Mouse (Mus musculus) CH12.LX (cell line): ENCODE results near the gene Olfr767. TPM values are rescaled to one million over a fixed set of nuclear protein-coding genes. Genes with fewer than 3 reads are reported as not detected.
"Not testable (repeated sequence)": the region's sequence is repeated elsewhere in the genome, so short reads cannot be mapped to it uniquely, and the experiment has no call there.

Experiments used
- DNase-seq: peaks from one replicate; pipeline ENCODE4 v3.0.0-alpha.2; 2013; ENCODE audit errors: extremely low read depth
- H3K27ac ChIP-seq: 2 replicates; pipeline ENCODE4 v1.5.1; 2012; ENCODE audit warnings: low read depth, mild to moderate bottlenecking, control low read depth, moderate library complexity; ENCODE audit not compliant: insufficient read depth
- H3K27me3 ChIP-seq: replicated peaks from 2 replicates; pipeline ENCODE3; 2012; ENCODE audit warnings: inconsistent platforms
- H3K36me3 ChIP-seq, 2 experiments: replicated peaks in 1 of 2; 2 replicates each; pipeline versions ENCODE3 to v1.6.1; 2012; ENCODE audit warnings: inconsistent platforms in 1 of 2, low read length in 1 of 2, mild to moderate bottlenecking in 1 of 2, mixed read lengths in 1 of 2, moderate library complexity in 1 of 2; ENCODE audit not compliant: control insufficient read depth in 1 of 2, insufficient read depth in 1 of 2
- H3K4me1 ChIP-seq, 2 experiments: 2 replicates each; pipeline ENCODE4 v1.6.1; 2012; ENCODE audit warnings: inconsistent platforms in 1 of 2, moderate library complexity in 1 of 2; ENCODE audit not compliant: insufficient read depth in 2 of 2, control insufficient read depth in 1 of 2
- H3K4me2 ChIP-seq: 2 replicates; pipeline ENCODE4 v1.6.1; 2012; ENCODE audit warnings: low read depth, mild to moderate bottlenecking, control low read depth; ENCODE audit not compliant: poor library complexity, insufficient read depth, severe bottlenecking
- H3K4me3 ChIP-seq, 3 experiments: fragments of 150-350 bp in 1 of 3; sonication (generic) in 1 of 3; replicated peaks in 1 of 3; 2 replicates each; pipeline versions ENCODE3 to v1.5.1; 2011 to 2012; ENCODE audit warnings: low read depth in 2 of 3, low read length in 2 of 3, mild to moderate bottlenecking in 2 of 3, moderate library complexity in 2 of 3, control low read depth in 1 of 3, improper control_type of control experiment in 1 of 3, inconsistent platforms in 1 of 3, mixed read lengths in 1 of 3; ENCODE audit not compliant: poor library complexity in 1 of 3
- H3K79me2 ChIP-seq: replicated peaks from 2 replicates; pipeline ENCODE4 v1.6.1; 2012; ENCODE audit warnings: mild to moderate bottlenecking, moderate library complexity; ENCODE audit not compliant: control insufficient read depth, poor library complexity, insufficient read depth, severe bottlenecking; ENCODE audit errors: extremely low read depth
- H3K9ac ChIP-seq: 2 replicates; pipeline ENCODE4 v1.6.1; 2012; ENCODE audit warnings: low read depth, mild to moderate bottlenecking, control low read depth, moderate library complexity; ENCODE audit not compliant: insufficient read depth
- H3K9me3 ChIP-seq: replicated peaks from 2 replicates; pipeline ENCODE3; 2012; ENCODE audit warnings: low read length, inconsistent platforms, mixed read lengths
- E2F4 ChIP-seq: IDR thresholded peaks from 2 replicates; pipeline ENCODE4 v1.6.1; 2011; ENCODE audit warnings: low read depth, low read length, improper control_type of control experiment; ENCODE audit not compliant: insufficient replicate concordance
- ELF1 ChIP-seq: IDR thresholded peaks from 2 replicates; pipeline ENCODE4 v1.6.1; 2014; ENCODE audit warnings: low read depth, mild to moderate bottlenecking, inconsistent platforms, low read length, improper control_type of control experiment
- EP300 ChIP-seq: IDR thresholded peaks from 2 replicates; pipeline ENCODE4 v1.6.1; 2011; ENCODE audit warnings: low read length, improper control_type of control experiment
- GABPA ChIP-seq: IDR thresholded peaks from 2 replicates; pipeline ENCODE4 v1.6.1; 2012; ENCODE audit warnings: low read depth, low read length, improper control_type of control experiment, inconsistent platforms; ENCODE audit not compliant: insufficient replicate concordance
- IRF4 ChIP-seq: IDR thresholded peaks from 2 replicates; pipeline ENCODE4 v1.6.1; 2014; ENCODE audit warnings: low read depth, mild to moderate bottlenecking, inconsistent platforms, low read length, improper control_type of control experiment
- JUN ChIP-seq: IDR thresholded peaks from 2 replicates; pipeline ENCODE4 v1.6.1; 2011; ENCODE audit warnings: low read depth, mild to moderate bottlenecking, low read length, improper control_type of control experiment, moderate library complexity; ENCODE audit not compliant: insufficient read depth
- JUND ChIP-seq: conservative IDR thresholded peaks from 2 replicates; pipeline ENCODE4 v1.6.1; 2011; ENCODE audit warnings: low read depth, low read length, improper control_type of control experiment
- MAFK ChIP-seq: IDR thresholded peaks from 2 replicates; pipeline ENCODE4 v1.6.1; 2011; ENCODE audit warnings: low read length, improper control_type of control experiment; ENCODE audit not compliant: insufficient replicate concordance
- MAX ChIP-seq: IDR thresholded peaks from 2 replicates; pipeline ENCODE4 v1.6.1; 2011; ENCODE audit warnings: low read length, improper control_type of control experiment
- MEF2A ChIP-seq: IDR thresholded peaks from 2 replicates; pipeline ENCODE4 v1.6.1; 2014; ENCODE audit warnings: low read depth, mild to moderate bottlenecking, inconsistent platforms, low read length, improper control_type of control experiment, borderline replicate concordance
- MXI1 ChIP-seq: IDR thresholded peaks from 2 replicates; pipeline ENCODE4 v1.6.1; 2011; ENCODE audit warnings: mild to moderate bottlenecking, low read depth, low read length, improper control_type of control experiment
- NRF1 ChIP-seq: IDR thresholded peaks from 2 replicates; pipeline ENCODE4 v1.6.1; 2014; ENCODE audit warnings: low read depth, mild to moderate bottlenecking, inconsistent platforms, low read length, improper control_type of control experiment, moderate library complexity
- POLR2A ChIP-seq: IDR thresholded peaks from 2 replicates; pipeline ENCODE4 v1.6.1; 2011; ENCODE audit warnings: low read depth, mild to moderate bottlenecking, improper control_type of control experiment, low read length
- POLR2AphosphoS2 ChIP-seq: IDR thresholded peaks from 2 replicates; pipeline ENCODE4 v1.6.1; 2011; ENCODE audit warnings: low read depth, low read length, improper control_type of control experiment
- RAD21 ChIP-seq: IDR thresholded peaks from 2 replicates; pipeline ENCODE4 v1.6.1; 2011; ENCODE audit warnings: low read depth, mild to moderate bottlenecking, low read length, improper control_type of control experiment, moderate library complexity
- SIN3A ChIP-seq: IDR thresholded peaks from 2 replicates; pipeline ENCODE4 v1.6.1; 2012; ENCODE audit warnings: low read length, improper control_type of control experiment, inconsistent platforms
- SMC3 ChIP-seq: IDR thresholded peaks from 2 replicates; pipeline ENCODE4 v1.6.1; 2011; ENCODE audit warnings: low read depth, low read length, improper control_type of control experiment
- TBP ChIP-seq: conservative IDR thresholded peaks from 2 replicates; pipeline ENCODE4 v1.6.1; 2011; ENCODE audit warnings: low read depth, low read length, improper control_type of control experiment
- USF2 ChIP-seq: conservative IDR thresholded peaks from 2 replicates; pipeline ENCODE4 v1.6.1; 2011; ENCODE audit warnings: low read depth, low read length, improper control_type of control experiment
- ZNF384 ChIP-seq: IDR thresholded peaks from 2 replicates; pipeline ENCODE4 v1.6.1; 2012; ENCODE audit warnings: low read depth, low read length, improper control_type of control experiment, inconsistent platforms
- dilution Hi-C: fragments of 300-500 bp; cut with MboI; formaldehyde crosslinking; loops from 2 replicates; pipeline ENCODE4 v1.14.3; 2020; ENCODE audit warnings: low sequenced_read_pairs; ENCODE audit not compliant: extremely low pct_unique_long_range_greater_than_20kb, extremely low pct_ligation_motif_present
- in situ Hi-C: fragments of 300-500 bp; cut with MboI; formaldehyde crosslinking; loops from 3 replicates; pipeline ENCODE4 v1.14.3; 2019; ENCODE audit warnings: low sequenced_read_pairs, low pct_ligation_motif_present, low pct_unique_long_range_greater_than_20kb, mixed read lengths
- polyA plus RNA-seq: library from polyadenylated mRNA; unstranded; fragments of >175 nt; gene quantifications from 2 replicates; pipeline ENCODE4 v1.2.1, GENCODE M21; 2012; ENCODE audit warnings: low read depth; ENCODE audit not compliant: insufficient read length
- total RNA-seq, 2 experiments: library from RNA; depleted of rRNA; stranded (reverse); fragments of 300-350 nt in 1 of 2; fragments of >200 nt in 1 of 2; gene quantifications; 2 replicates each; pipeline ENCODE4 v1.2.3; 2012 to 2014

Gene Olfr767
- total and polyA plus RNA-seq, 3 experiments = not detected

DNA sequence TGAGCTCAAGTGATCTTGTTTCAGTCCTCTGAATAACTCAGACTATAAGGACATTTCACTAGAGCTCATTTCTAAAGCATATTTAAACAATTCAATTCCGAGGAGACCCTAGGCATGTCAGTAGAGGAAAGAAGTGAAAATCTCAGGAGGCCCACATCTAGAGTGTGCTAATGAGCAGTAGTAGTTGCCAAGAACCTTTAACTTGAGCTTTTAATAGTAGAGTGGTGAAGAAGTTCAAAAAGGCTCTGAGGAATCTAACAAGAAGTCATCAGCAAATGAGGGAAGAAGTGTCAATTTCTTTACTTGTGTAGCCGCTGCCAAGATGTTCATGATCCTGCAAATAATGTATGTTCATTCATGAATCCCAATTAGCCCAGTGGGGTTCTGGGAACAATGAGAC is 13.8 kb downstream of the Olfr767 start, which contains the start of gene Olfr766-ps1:
Olfr766-ps1 (minus strand) TSS at position 101 of the 400 bp plus-strand sequence.
- Histone ChIP-seq H3K4me2 (no peak within 1 kb of the TSS), H3K9ac (no peak within 1 kb of the TSS), H3K27ac (no peak within 1 kb of the TSS), H3K36me3 (no peaks in the 10 kb centered on the region), H3K27me3 (no peaks in the 10 kb centered on the region), H3K4me1 (no peaks in the 10 kb centered on the region), H3K4me3 (no peak within 1 kb of the TSS), H3K79me2 (no peaks in the 10 kb centered on the region), H3K9me3 (no peaks in the 10 kb centered on the region)
- DNase-seq = no peak
- in situ Hi-C loops (no loop called here), dilution Hi-C loops (no loop called here)
- TF ChIP-seq NRF1 = no peak

DNA sequence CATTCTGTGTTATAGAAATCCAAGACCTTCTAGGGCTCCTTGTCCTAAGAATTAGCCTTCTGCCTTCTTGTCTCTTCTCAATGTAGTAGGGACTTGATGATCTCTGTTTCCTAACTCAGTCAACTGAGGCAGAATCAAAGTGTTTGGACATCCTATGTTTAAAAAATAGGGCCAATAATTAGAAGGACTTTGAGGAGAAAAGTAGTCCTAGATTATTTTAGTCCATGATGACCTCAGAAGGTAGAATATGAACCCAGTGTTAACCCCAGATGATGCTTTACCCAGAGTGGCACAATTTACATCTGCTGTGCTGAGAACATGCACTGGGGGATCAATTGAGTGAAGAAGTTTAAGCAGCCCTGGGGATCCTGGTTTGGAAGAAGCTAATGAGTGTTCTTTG is 32.8 kb downstream of the Olfr767 start, which contains the start of gene Olfr765:
Olfr765 (minus strand) TSS at position 101 of the 400 bp plus-strand sequence.
- DNase-seq, H3K9me3 ChIP-seq, H3K79me2 ChIP-seq, H3K4me3 ChIP-seq, dilution Hi-C loops, H3K4me1 ChIP-seq, H3K4me2 ChIP-seq, H3K36me3 ChIP-seq, H3K9ac ChIP-seq, H3K27ac ChIP-seq, in situ Hi-C loops, H3K27me3 ChIP-seq: not testable (repeated sequence)

DNA sequence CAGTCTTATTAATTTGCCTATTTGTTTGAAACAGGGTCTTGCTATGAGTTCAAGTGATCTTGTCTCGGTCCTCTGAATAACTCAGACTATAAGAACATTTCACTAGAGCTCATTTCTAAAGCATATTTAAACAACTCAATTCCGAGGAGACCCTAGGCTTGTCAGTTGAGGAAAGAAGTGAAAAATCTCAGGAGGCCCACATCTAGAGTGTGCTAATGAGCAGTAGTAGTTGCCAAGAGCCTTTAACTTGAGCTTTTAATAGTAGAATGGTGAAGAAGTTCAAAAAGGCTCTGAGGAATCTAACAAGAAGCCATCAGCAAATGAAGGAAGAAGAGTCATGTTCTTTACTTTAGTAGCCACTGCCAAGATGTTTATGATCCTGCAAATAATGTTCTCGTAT is 42.9 kb downstream of the Olfr767 start, which contains the start of gene Olfr764-ps1:
Olfr764-ps1 (minus strand) TSS at position 101 of the 400 bp plus-strand sequence.
- DNase-seq = no peak
- in situ Hi-C loops (no loop called here), dilution Hi-C loops (no loop called here)
- no peak within 1 kb of the TSS for H3K4me2 ChIP-seq
- no peaks in the 10 kb centered on the region for H3K79me2 ChIP-seq
- H3K36me3 ChIP-seq = no peaks in the 10 kb centered on the region
- no peaks in the 10 kb centered on the region for H3K27me3 ChIP-seq
- H3K4me3 ChIP-seq = no peak within 1 kb of the TSS
- no peak within 1 kb of the TSS for H3K9ac ChIP-seq
- no peaks in the 10 kb centered on the region for H3K9me3 ChIP-seq
- no peaks in the 10 kb centered on the region for H3K4me1 ChIP-seq
- H3K27ac ChIP-seq = no peak within 1 kb of the TSS
- no peak for TF ChIP-seq NRF1
- TF ChIP-seq IRF4 = no peak
- no peak for TF ChIP-seq MXI1
- no peak for TF ChIP-seq POLR2AphosphoS2
- TF ChIP-seq ELF1 = no peak
- no peak for TF ChIP-seq JUN
- TF ChIP-seq MAX = no peak
- no peak for TF ChIP-seq ZNF384
- no peak for TF ChIP-seq USF2
- no peak for TF ChIP-seq SMC3
- TF ChIP-seq EP300 = no peak
- no peak for TF ChIP-seq MAFK
- TF ChIP-seq POLR2A = no peak
- TF ChIP-seq TBP = no peak
- TF ChIP-seq SIN3A = no peak
- TF ChIP-seq E2F4 = no peak
- TF ChIP-seq JUND = no peak
- no peak for TF ChIP-seq MEF2A
- TF ChIP-seq GABPA = no peak
- no peak for TF ChIP-seq RAD21
